Mouse (Mus musculus): Measurements from ENCODE around the gene Cish. TPM values are rescaled to one million over a fixed set of nuclear protein-coding genes. Genes with fewer than 3 reads are reported as not detected.

The Cish gene
- total and polyA plus RNA-seq, 2 experiments from 2014 or later, result 4.0 to 11.2 TPM

DNA sequence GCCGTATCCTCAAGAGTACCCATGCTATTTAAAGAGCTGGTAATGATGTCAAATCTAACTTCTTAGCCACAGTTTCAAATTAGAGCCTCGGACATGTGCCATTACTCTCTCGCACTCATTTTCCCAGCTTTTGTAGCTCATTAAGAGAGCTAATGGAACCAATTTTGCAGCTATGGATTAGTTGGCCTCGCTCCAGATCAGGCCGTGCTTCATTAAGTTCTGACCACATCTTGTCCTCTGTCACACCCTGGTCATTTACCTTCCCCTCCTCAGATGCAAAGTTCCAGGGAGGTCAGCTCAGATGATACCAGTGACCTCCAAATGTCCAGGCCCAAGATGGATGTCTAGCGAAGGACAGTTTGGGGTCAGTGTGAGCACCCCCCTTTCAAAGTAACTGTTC lies 21.1 kb upstream of the Cish start:
- no peak for TF ChIP-seq CTCF (IDR thresholded peaks at IDR 0.05; ENCODE audit: low read depth)
- 54% methylated on average over 6 of the region's 6 CpGs for WGBS

DNA sequence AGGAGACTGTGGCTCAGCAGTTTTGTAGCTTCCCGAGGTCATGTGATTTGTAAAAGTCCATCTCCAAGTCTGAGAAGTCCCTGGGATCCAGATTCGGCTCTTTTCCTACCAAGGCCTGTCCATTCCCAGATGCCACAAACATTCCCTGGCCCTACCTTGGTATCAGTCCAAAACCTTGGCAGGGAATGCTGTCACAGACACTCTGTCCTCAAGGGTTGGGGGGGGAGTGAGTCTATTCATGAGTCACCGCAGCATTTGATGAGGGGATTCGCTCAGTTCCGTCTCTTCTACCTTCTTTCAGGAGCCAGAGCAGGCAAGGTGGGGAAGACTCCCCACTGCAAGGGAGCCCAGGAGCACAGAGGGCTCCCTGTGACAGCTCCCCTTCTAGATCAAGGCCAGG lies 20.1 kb upstream of the Cish start:
- ATAC-seq, result no peak
- Histone ChIP-seq H3K36me3 (ENCODE audit: insufficient read depth) (no peaks in the 10 kb centered on the region), H3K27me3 (ENCODE audit: insufficient read depth, low read length) (no peaks in the 10 kb centered on the region), H3K27ac (ENCODE audit: low read depth, low read length) (no peak overlapping the region), H3K4me1 (ENCODE audit: insufficient read depth) (no peaks in the 10 kb centered on the region), H3K4me3 (ENCODE audit: low read depth, low read length) (no peak overlapping the region), H3K9ac (no peak overlapping the region), H3K4me2 (ENCODE audit: low read depth) (no peak overlapping the region), H3K9me3 (ENCODE audit: low read length) (no peaks in the 10 kb centered on the region)
- no peak for TF ChIP-seq CTCF (IDR thresholded peaks at IDR 0.05; ENCODE audit: low read depth)
- 74% methylated on average over 5 of the region's 5 CpGs for WGBS
- no peak for DNase-seq

More for the DNA sequence above, 21.1 kb upstream of the Cish start:
- DNase-seq, result no peak
- Histone ChIP-seq H3K27me3 (ENCODE audit: insufficient read depth, low read length) (no peaks in the 10 kb centered on the region), H3K9ac (no peak overlapping the region), H3K36me3 (ENCODE audit: insufficient read depth) (no peaks in the 10 kb centered on the region), H3K4me1 (ENCODE audit: insufficient read depth) (no peaks in the 10 kb centered on the region), H3K4me3 (ENCODE audit: low read depth, low read length) (no peak overlapping the region), H3K4me2 (ENCODE audit: low read depth) (no peak overlapping the region), H3K27ac (ENCODE audit: low read depth, low read length) (no peak overlapping the region), H3K9me3 (ENCODE audit: low read length) (no peaks in the 10 kb centered on the region)
- ATAC-seq, result no peak

DNA sequence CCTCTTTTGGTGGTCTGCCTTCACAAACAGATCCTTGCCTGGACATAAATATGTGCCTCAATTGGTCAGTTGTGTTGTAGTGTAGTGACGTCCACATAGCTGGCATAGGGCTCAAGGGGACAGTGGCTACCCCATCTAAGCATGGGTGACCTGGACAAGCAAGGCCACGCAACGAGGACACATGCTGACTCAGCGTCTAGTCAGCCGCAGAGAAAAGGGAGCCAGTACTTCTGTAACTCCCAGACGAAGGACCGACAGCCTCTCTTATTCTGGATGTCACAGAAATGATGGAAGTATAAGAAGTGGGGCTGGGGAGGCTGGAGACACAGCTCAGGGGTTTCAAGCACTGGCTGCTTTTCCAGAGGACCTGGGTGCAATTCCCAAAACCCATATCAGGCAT lies 18.2 kb upstream of the Cish start:
- H3K9ac ChIP-seq, result no peak overlapping the region
- no peaks in the 10 kb centered on the region for H3K27me3 ChIP-seq (ENCODE audit: insufficient read depth, low read length)
- ATAC-seq, result no peak
- no peaks in the 10 kb centered on the region for H3K9me3 ChIP-seq (ENCODE audit: low read length)
- DNase-seq, result no peak
- no peak overlapping the region for H3K4me2 ChIP-seq (ENCODE audit: low read depth)
- no peaks in the 10 kb centered on the region for H3K36me3 ChIP-seq (ENCODE audit: insufficient read depth)
- TF ChIP-seq CTCF (IDR thresholded peaks at IDR 0.05; ENCODE audit: low read depth), result no peak
- H3K4me1 ChIP-seq (ENCODE audit: insufficient read depth), result no peaks in the 10 kb centered on the region
- 81% methylated on average over 7 of the region's 7 CpGs for WGBS
- H3K27ac ChIP-seq (ENCODE audit: low read depth, low read length), result no peak overlapping the region
- no peak overlapping the region for H3K4me3 ChIP-seq (ENCODE audit: low read depth, low read length)

DNA sequence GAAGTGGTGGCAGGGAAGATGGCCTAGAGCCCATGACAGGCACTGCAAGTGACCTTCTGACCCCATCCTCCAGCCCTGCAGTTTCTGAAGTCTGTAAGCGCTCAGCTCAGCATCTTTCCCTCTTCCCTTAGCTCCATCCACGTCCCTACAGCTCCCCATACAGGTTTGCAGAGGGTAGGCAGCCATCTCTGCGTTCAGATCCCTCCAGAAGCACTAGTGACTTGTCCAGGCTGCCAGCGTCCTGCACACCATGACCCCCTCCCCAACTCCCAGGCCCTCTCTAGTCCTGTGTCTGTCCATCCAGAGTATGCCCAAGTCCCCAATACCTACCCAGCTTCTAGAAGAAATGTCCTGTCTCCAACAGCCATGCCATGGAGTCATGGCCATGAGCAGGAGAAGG lies 17.7 kb upstream of the Cish start:
- DNase-seq (peak; percentile 51), ATAC-seq (peak; percentile 69)
- no peak overlapping the region for H3K27ac ChIP-seq (ENCODE audit: low read depth, low read length)
- H3K36me3 ChIP-seq (ENCODE audit: insufficient read depth), result no peaks in the 10 kb centered on the region
- H3K4me3 ChIP-seq (ENCODE audit: low read depth, low read length), result no peak overlapping the region
- no peaks in the 10 kb centered on the region for H3K9me3 ChIP-seq (ENCODE audit: low read length)
- H3K4me2 ChIP-seq (ENCODE audit: low read depth), result no peak overlapping the region
- peak; percentile 72 for TF ChIP-seq CTCF (IDR thresholded peaks at IDR 0.05; ENCODE audit: low read depth)
- 45% methylated on average over 4 of the region's 4 CpGs for WGBS
- no peak overlapping the region for H3K9ac ChIP-seq
- H3K4me1 ChIP-seq (ENCODE audit: insufficient read depth), result no peaks in the 10 kb centered on the region
- H3K27me3 ChIP-seq (ENCODE audit: insufficient read depth, low read length), result no peaks in the 10 kb centered on the region

DNA sequence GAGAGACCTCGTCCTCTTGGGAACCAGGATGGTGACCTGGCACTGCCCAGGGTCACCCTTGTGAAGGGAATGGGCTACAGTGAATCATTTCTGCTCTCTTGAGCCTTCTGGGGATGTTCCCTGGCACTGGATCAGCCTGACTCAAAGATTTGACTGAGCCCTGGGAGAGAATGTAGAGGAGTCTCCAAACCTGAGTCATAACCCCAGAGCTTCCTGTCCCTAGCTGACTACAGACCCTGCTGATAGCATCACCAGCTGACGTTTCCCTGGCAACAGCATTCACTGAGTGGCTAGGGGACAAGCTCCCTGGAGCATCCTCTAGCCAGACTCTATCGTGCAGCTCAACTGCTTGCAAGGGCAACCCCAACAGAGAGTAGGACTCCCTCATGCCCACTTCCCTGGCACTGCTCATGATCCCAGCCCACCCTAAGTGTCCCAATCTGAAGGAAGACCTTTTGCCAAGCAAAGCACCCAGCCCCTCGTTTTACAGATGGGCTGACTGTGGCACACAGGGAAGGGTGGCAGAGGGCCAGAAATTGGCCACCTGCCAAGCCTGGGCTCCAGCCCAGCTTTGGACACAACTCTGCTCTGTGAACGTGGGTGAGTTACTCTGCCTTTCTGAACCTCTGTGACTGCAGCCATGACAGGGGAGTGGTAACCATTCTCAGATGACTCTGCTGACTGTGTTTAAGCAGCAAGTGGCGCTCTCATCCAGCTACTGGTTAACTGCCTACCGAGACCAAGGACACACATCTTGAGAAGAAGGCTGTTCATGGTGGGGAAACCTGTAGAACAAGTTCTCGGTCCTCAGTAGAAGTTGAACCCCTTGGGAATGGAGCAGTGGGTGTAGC lies 17.1 kb upstream of the Cish start:
- WGBS, result 40% methylated on average over 8 of the region's 8 CpGs
- ATAC-seq (peak; percentile 67), DNase-seq (peak; percentile 42)
- no peak overlapping the region for H3K9ac ChIP-seq
- H3K27me3 ChIP-seq (ENCODE audit: insufficient read depth, low read length), result no peaks in the 10 kb centered on the region
- H3K4me3 ChIP-seq (ENCODE audit: low read depth, low read length), result no peak overlapping the region
- H3K27ac ChIP-seq (ENCODE audit: low read depth, low read length), result no peak overlapping the region
- H3K9me3 ChIP-seq (ENCODE audit: low read length), result no peaks in the 10 kb centered on the region
- H3K4me1 ChIP-seq (ENCODE audit: insufficient read depth), result no peaks in the 10 kb centered on the region
- no peaks in the 10 kb centered on the region for H3K36me3 ChIP-seq (ENCODE audit: insufficient read depth)
- H3K4me2 ChIP-seq (ENCODE audit: low read depth), result no peak overlapping the region
- TF ChIP-seq CTCF (IDR thresholded peaks at IDR 0.05; ENCODE audit: low read depth), result no peak

DNA sequence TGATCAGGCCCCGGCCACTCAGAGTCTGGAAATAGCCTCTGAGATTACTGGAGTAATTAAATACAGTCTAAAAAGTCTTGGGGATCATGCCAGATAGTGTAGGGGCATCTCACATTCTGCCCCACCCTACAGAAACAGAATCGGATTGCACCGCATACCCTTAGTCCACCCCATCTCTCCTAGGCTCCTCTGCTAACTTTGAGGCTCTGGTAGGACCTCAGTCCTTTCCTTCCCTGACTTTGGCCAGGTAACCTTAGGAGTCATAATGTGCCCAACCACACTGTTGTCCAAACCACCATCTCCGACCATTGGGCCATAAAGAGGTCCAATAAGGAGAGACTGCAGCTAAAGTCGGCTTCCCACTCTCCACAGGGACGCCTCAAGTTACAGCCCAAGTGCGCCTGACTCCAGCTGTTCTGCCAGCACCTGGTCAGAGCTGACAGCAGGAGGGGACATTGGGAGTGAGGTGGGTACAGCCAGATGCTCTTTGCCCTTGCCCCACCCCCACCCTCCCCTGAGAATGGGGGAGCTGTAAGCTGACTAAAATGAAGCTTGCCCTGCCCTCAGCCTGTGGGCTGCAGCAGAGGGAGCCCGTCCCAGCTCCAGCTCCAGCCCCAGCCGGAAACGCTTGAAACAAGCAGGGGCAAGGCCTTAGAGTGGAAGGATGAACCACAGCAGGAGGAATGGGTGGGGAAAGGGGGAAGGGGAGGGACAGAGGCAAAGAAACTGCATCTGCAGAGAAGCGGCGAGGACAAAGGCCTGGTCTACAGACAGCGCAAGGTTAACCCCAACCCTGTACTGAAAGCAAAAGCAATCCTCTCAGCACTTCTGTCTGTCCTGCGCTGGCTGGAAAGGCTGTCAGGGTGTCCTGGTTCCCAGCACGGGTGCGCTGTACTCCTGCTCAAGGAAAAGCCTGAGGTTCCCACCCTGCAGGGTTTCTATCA lies 16.2 kb upstream of the Cish start:
- Histone ChIP-seq H3K4me3 (ENCODE audit: low read depth, low read length) (no peak overlapping the region), H3K27ac (ENCODE audit: low read depth, low read length) (no peak overlapping the region), H3K9me3 (ENCODE audit: low read length) (no peaks in the 10 kb centered on the region), H3K36me3 (ENCODE audit: insufficient read depth) (no peaks in the 10 kb centered on the region), H3K27me3 (ENCODE audit: insufficient read depth, low read length) (no peaks in the 10 kb centered on the region), H3K9ac (no peak overlapping the region), H3K4me1 (ENCODE audit: insufficient read depth) (no peaks in the 10 kb centered on the region), H3K4me2 (ENCODE audit: low read depth) (no peak overlapping the region)
- DNase-seq (no peak), ATAC-seq (no peak)
- no peak; the same call in 1 of the 2 replicates for TF ChIP-seq CTCF (IDR thresholded peaks at IDR 0.05; ENCODE audit: low read depth)
- WGBS, result 33% methylated on average over 16 of the region's 16 CpGs
